Mouse (Mus musculus): ENCODE data around the gene Gm28230.

DNA sequence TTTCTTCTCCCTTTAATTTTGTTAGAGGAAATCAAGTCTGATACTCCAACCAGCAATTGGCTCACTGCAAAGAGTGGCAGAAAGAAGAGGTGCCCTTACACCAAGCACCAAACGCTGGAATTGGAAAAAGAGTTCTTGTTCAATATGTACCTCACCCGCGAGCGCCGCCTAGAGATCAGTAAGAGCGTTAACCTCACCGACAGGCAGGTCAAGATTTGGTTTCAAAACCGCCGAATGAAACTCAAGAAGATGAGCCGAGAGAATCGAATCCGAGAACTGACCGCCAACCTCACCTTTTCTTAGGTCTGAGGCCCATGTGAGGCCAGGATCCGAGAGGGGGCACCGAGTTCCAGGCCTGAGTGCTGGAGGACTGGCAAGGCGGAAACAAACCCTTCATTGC is 32.5 kb upstream of the Gm28230 start:
- no peak for TF ChIP-seq POLR2A (IDR thresholded peaks at IDR 0.05; ENCODE audit: borderline replicate concordance, control insufficient read depth, low read depth, low read length)
- TF ChIP-seq CTCF (IDR thresholded peaks at IDR 0.05; ENCODE audit: control insufficient read depth, insufficient read depth, low read length), result peak; percentile 30; the same call in 1 of the 2 replicates
